ENCODE assay signal across 8 mouse cellular contexts in genomic region chr13:23498653-23499052, GRCm38 (mm10). TPM values are rescaled to one million over a fixed set of nuclear protein-coding genes. Genes with fewer than 3 reads are reported as not detected.
DNase-seq lines count a peak whose midpoint lies in the region; ATAC-seq lines count a peak whose summit lies in the region.

No protein-coding gene starts in this region.

- H3K4me2 ChIP-seq in liver, embryonic 11.5 days, result peak overlapping the region; percentile 86
- peak overlapping the region; percentile 61 for H3K4me2 ChIP-seq in embryonic facial prominence, embryonic 13.5 days
- peak overlapping the region; percentile 46 for H3K4me2 ChIP-seq in neural tube, embryonic 13.5 days

- H3K36me3 ChIP-seq in liver, embryonic 11.5 days (ENCODE audit: control insufficient read depth, insufficient read depth, low read length), result no peaks in the 10 kb centered on the region
- no peaks in the 10 kb centered on the region for H3K36me3 ChIP-seq in embryonic facial prominence, embryonic 13.5 days
- H3K36me3 ChIP-seq in limb, embryonic 10.5 days, result no peaks in the 10 kb centered on the region
- H3K36me3 ChIP-seq in neural tube, embryonic 13.5 days, result no peaks in the 10 kb centered on the region

- H3K4me3 ChIP-seq in liver, embryonic 11.5 days (ENCODE audit: low read depth, low read length), result peak overlapping the region; percentile 50
- H3K4me3 ChIP-seq in embryonic facial prominence, embryonic 13.5 days, result peak overlapping the region; percentile 37
- peak overlapping the region; percentile 52 for H3K4me3 ChIP-seq in limb, embryonic 10.5 days
- peak overlapping the region; percentile 21 for H3K4me3 ChIP-seq in neural tube, embryonic 13.5 days

- 11% methylated on average over 10 of the region's 10 CpGs for WGBS in liver, embryonic 11.5 days
- 2% methylated on average over 10 of the region's 10 CpGs for WGBS in embryonic facial prominence, embryonic 13.5 days
- under 1% methylated on average over 10 of the region's 10 CpGs for WGBS in limb, embryonic 10.5 days
- WGBS in neural tube, embryonic 13.5 days, result 9% methylated on average over 10 of the region's 10 CpGs

- no peaks in the 10 kb centered on the region for H3K27me3 ChIP-seq in liver, embryonic 11.5 days (replicated peaks; ENCODE audit: control insufficient read depth, insufficient read depth, low read length)
- H3K27me3 ChIP-seq in embryonic facial prominence, embryonic 13.5 days, result no peaks in the 10 kb centered on the region
- no peaks in the 10 kb centered on the region for H3K27me3 ChIP-seq in limb, embryonic 10.5 days (ENCODE audit: low read depth, poor library complexity, severe bottlenecking)
- H3K27me3 ChIP-seq in neural tube, embryonic 13.5 days, result peaks cover 21% of the 10 kb centered on the region

- peak overlapping the region; percentile 37 for H3K9ac ChIP-seq in liver, embryonic 11.5 days (ENCODE audit: low read depth, low read length)
- peak overlapping the region; percentile 44; the same call in 1 of the 2 replicates for H3K9ac ChIP-seq in embryonic facial prominence, embryonic 13.5 days
- H3K9ac ChIP-seq in neural tube, embryonic 13.5 days, result no peak overlapping the region

- no peak for ATAC-seq in liver, embryonic 11.5 days (replicated peaks; ENCODE audit: low FRiP score)
- no peak for ATAC-seq in embryonic facial prominence, embryonic 13.5 days (ENCODE audit: insufficient number of reproducible peaks, insufficient read depth, low FRiP score, low TSS enrichment, low read depth)
- no peak for ATAC-seq in neural tube, embryonic 13.5 days (ENCODE audit: low read depth)

- peaks cover 28% of the 10 kb centered on the region for H3K4me1 ChIP-seq in liver, embryonic 11.5 days (replicated peaks; ENCODE audit: control insufficient read depth, insufficient read depth, low read length)
- H3K4me1 ChIP-seq in embryonic facial prominence, embryonic 13.5 days, result peaks cover 16% of the 10 kb centered on the region
- H3K4me1 ChIP-seq in limb, embryonic 10.5 days, result peaks cover 39% of the 10 kb centered on the region
- H3K4me1 ChIP-seq in neural tube, embryonic 13.5 days (replicated peaks), result 0 out of 2 replicates have a peak, but pooled peaks cover 8% of the 10 kb centered on the region

- H3K9me3 ChIP-seq in liver, embryonic 11.5 days (ENCODE audit: control insufficient read depth, low read length), result no peaks in the 10 kb centered on the region
- H3K9me3 ChIP-seq in embryonic facial prominence, embryonic 13.5 days, result no peaks in the 10 kb centered on the region
- no peaks in the 10 kb centered on the region for H3K9me3 ChIP-seq in limb, embryonic 10.5 days (replicated peaks)
- no peaks in the 10 kb centered on the region for H3K9me3 ChIP-seq in neural tube, embryonic 13.5 days

- DNase-seq in liver, embryonic 11.5 days (ENCODE audit: low spot score), result peak; percentile 48
- DNase-seq in liver, result no peak
- peak; percentile 76 for DNase-seq in limb, embryonic 10.5 days (ENCODE audit: low spot score)
- DNase-seq in right cerebral cortex, adult 18-20 months, result no peak
- no peak for DNase-seq in adrenal gland, adult (ENCODE audit: inconsistent age in 2 of 2, low spot score in 1 of 2)
- DNase-seq in left cerebral cortex, adult 11 months (ENCODE audit: low spot score), result no peak

- H3K27ac ChIP-seq in liver, embryonic 11.5 days (ENCODE audit: low read depth, low read length), result peak overlapping the region; percentile 16; the same call in 1 of the 2 replicates
- H3K27ac ChIP-seq in embryonic facial prominence, embryonic 13.5 days, result no peak overlapping the region
- peak overlapping the region; percentile 79 for H3K27ac ChIP-seq in limb, embryonic 10.5 days
- no peak overlapping the region for H3K27ac ChIP-seq in neural tube, embryonic 13.5 days (replicated peaks)

RNA-seq across cellular contexts. Expression of gene Btn2a2, which starts 10.0 kb away (rescaled TPM):
- polyA plus RNA-seq in liver, embryonic 11.5 days (2014; fragmentation: Nextera tagmentation; extraction: Ambion mirVana), result 0.08 and 0.32 TPM in 2 replicates
- polyA plus RNA-seq in embryonic facial prominence, embryonic 13.5 days (2015; fragmentation: Nextera tagmentation; extraction: Ambion mirVana), result 1.5 and 1.7 TPM in 2 replicates
- polyA plus RNA-seq in limb, embryonic 10.5 days (2016; fragmentation: Nextera tagmentation; extraction: Ambion mirVana), result 0.99 and 1.9 TPM in 2 replicates
- polyA plus RNA-seq in neural tube, embryonic 13.5 days (2015; fragmentation: Nextera tagmentation; extraction: Ambion mirVana), result 0.12 and 0.21 TPM in 2 replicates

RNA-seq across cellular contexts. Expression of gene Hist1h4h, which starts 32.2 kb away (rescaled TPM):
- 3.3 and 4.3 TPM in 2 replicates for polyA plus RNA-seq in liver, embryonic 11.5 days (2014; fragmentation: Nextera tagmentation; extraction: Ambion mirVana)
- polyA plus RNA-seq in embryonic facial prominence, embryonic 13.5 days (2015; fragmentation: Nextera tagmentation; extraction: Ambion mirVana), result 7.3 and 7.9 TPM in 2 replicates
- polyA plus RNA-seq in limb, embryonic 10.5 days (2016; fragmentation: Nextera tagmentation; extraction: Ambion mirVana), result 2.4 and 4.5 TPM in 2 replicates
- polyA plus RNA-seq in neural tube, embryonic 13.5 days (2015; fragmentation: Nextera tagmentation; extraction: Ambion mirVana), result 2.4 and 2.6 TPM in 2 replicates

RNA-seq across cellular contexts. Expression of gene Btn1a1, which starts 33.0 kb away (rescaled TPM):
- polyA plus RNA-seq in liver, embryonic 11.5 days (2014; fragmentation: Nextera tagmentation; extraction: Ambion mirVana), result 1.8 and 2.2 TPM in 2 replicates
- polyA plus RNA-seq in embryonic facial prominence, embryonic 13.5 days (2015; fragmentation: Nextera tagmentation; extraction: Ambion mirVana), result not detected in 2 replicates
- 0.08 and 0.10 TPM in 2 replicates for polyA plus RNA-seq in limb, embryonic 10.5 days (2016; fragmentation: Nextera tagmentation; extraction: Ambion mirVana)
- 0.07 TPM in 1 of 2 replicates, not detected in the other for polyA plus RNA-seq in neural tube, embryonic 13.5 days (2015; fragmentation: Nextera tagmentation; extraction: Ambion mirVana)

RNA-seq across cellular contexts. Expression of gene Hist1h2af, which starts 35.1 kb away (rescaled TPM):
- polyA plus RNA-seq in liver, embryonic 11.5 days (2014; fragmentation: Nextera tagmentation; extraction: Ambion mirVana), result 1.1 and 5.1 TPM in 2 replicates
- polyA plus RNA-seq in embryonic facial prominence, embryonic 13.5 days (2015; fragmentation: Nextera tagmentation; extraction: Ambion mirVana), result 6.6 and 13.4 TPM in 2 replicates
- polyA plus RNA-seq in limb, embryonic 10.5 days (2016; fragmentation: Nextera tagmentation; extraction: Ambion mirVana), result 8.0 and 11.7 TPM in 2 replicates
- 0.95 TPM in 1 of 2 replicates, not detected in the other for polyA plus RNA-seq in neural tube, embryonic 13.5 days (2015; fragmentation: Nextera tagmentation; extraction: Ambion mirVana)

RNA-seq across cellular contexts. Expression of gene Hist1h3g, which starts 36.6 kb away (rescaled TPM):
- polyA plus RNA-seq in liver, embryonic 11.5 days (2014; fragmentation: Nextera tagmentation; extraction: Ambion mirVana), result 5.2 TPM in 2 replicates
- polyA plus RNA-seq in embryonic facial prominence, embryonic 13.5 days (2015; fragmentation: Nextera tagmentation; extraction: Ambion mirVana), result 5.3 and 6.7 TPM in 2 replicates
- polyA plus RNA-seq in limb, embryonic 10.5 days (2016; fragmentation: Nextera tagmentation; extraction: Ambion mirVana), result 4.7 and 5.3 TPM in 2 replicates
- 1.1 and 1.3 TPM in 2 replicates for polyA plus RNA-seq in neural tube, embryonic 13.5 days (2015; fragmentation: Nextera tagmentation; extraction: Ambion mirVana)

Comparison
In these comparisons a context has a peak if more than half of its experiments do, and no peak if none do; other contexts are left out.
1. DNase-seq: peak in liver, embryonic 11.5 days (single experiment) and limb, embryonic 10.5 days (single experiment); none in liver (single experiment), right cerebral cortex, adult 18-20 months (single experiment), adrenal gland, adult (0 of 2) and left cerebral cortex, adult 11 months (single experiment).
2. H3K27ac ChIP-seq: peak in liver, embryonic 11.5 days (single experiment) and limb, embryonic 10.5 days (single experiment); none in embryonic facial prominence, embryonic 13.5 days (single experiment) and neural tube, embryonic 13.5 days (single experiment).
3. Peak in every context shown above with its lines, with median percentiles within 50 percentile points of each other: H3K4me2 ChIP-seq and H3K4me3 ChIP-seq.